Mouse (Mus musculus) kidney, postnatal 10 days (tissue): ENCODE data around the gene Olfr282.
"Not testable (repeated sequence)": the region's sequence is repeated elsewhere in the genome, so short reads cannot be mapped to it uniquely, and the experiment has no call there.

Experiments
- DNase-seq: peaks from one replicate; pipeline ENCODE4 v3.0.0; 2021; ENCODE audit warnings: mixed read lengths

Gene Olfr282

DNA sequence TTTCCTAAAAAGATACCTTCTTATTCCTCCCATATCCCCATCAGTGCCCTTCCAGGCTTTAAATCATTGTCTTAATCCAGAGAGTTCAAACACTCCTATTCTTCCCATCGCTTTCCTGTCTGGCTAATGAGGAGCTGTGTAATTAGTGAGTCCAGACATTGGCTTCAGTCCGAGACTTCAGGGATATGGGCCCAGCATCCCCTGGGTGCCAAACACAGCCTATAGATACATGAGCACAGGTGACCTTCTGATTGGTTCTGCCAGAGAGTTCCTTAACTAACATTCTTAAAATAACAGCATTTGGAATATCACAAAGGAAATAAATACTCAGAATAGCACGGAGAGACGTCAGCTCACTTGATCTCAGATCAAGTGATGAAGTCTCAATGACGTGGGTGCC lies at the start of gene Olfr282:
Gene Olfr282, plus strand, starts transcription at position 301 of the 400 bp plus-strand sequence.
- not testable (repeated sequence) for DNase-seq

DNA sequence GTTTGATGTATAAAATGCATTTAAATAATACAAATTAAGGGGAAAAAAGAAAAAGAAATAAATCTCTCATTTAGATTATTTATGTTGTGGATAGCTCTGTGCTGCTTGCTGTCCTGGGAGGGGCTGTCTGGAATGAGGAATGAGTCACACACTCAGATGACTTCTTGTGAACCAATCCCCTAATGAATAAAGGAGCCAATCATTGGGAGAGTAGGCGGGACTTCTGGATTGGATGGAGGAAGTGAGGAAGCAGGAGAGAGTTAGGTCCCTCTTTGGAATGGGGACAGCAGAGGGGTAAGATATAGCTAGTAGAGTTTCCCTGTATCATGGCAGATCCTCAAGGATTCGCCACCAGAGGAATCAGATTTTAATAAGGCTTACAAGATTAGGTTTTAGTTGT lies 43.4 kb upstream of the Olfr282 start:
- no peak for DNase-seq

DNA sequence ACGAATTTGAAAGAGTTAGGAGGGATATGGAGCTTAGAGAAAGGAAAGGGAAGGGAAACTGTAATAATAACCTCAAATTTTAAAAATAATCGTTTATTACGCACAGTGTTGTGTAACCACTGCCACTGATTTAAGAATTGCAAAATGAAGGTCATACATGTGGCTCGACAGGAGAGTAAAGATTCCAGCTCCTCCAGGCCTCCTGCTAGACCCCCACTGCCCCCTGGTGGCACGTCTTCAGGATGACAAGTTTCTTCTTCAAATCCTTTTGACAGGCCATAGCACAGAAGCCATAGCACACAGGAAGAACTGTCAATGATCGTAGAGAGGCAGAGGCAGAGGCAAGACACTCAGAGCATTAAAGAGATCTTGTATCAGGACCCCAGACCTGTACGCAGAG lies 41.2 kb upstream of the Olfr282 start:
- peak; percentile 88 for DNase-seq

DNA sequence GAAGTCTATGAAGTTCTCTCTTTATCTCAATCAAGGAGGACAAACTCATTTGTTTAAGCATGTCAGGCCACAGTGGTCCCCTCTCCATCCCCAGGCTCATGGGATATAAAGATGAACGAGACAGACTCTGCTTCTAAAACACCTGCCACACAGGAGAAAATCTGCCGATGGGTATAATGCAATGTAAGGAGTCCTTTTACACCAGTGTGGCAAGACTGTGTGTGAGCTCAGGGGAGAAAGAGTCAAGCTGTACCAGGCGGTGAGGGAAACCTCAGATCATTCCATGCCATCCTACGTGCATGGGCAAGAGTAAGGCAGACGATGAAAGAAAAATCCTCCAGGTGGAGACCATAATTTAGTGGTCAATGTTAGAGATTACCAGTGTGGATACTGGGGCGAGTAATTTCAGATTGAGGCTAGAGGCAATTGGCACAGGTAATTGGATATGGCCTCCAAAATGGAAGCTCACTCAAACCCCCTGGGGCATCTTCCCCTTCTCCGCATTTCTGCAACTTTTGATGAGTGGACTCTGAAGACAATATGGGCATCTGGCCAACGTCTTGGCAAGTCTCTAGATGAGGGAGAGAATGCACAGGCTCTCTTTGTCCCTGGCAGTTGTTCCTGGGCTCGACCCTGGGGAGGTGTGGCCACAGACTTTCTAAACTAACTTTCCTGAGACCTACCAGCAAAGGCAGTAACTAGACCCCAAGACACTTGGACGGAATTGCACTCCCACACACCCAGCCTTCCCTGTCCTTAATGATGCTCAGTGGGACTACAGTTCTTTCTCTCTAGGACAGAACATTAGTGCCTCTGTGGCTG lies 39.7 kb upstream of the Olfr282 start:
- peak; percentile 8 for DNase-seq

DNA sequence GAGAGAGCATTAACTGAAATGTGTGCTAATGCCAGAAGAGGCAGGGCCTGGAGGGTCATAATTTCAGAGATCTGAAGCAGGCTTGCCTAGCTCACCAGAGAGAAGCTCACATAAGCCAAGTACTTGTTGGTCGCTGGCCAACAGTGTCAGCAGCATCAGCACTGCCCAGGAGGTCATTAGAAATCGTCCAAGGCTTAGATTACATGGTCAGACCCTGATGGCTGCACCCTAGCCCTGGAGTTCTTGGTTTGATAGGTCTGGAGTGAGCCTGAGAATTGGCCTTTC lies 39.2 kb upstream of the Olfr282 start:
- DNase-seq: peak; percentile 40

DNA sequence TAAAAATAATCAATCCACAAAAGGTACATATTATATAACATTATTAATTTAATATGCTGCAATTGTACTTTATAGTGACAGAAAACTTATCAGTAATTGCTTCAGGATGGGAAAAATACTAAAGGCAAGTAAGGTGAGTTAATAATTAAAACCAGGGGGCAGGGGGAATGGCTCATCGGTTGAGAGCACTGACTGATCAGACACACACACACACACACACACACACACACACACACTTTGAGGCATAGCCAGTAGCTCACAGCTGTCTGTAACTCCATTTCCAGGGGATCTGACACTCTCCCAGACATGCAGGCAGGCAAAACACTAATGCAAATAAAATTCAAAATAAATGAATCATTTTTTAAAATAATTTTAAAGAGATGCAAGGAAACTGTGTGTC lies 33.9 kb upstream of the Olfr282 start:
- DNase-seq: peak; percentile 42

- no peak for DNase-seq
These were observed 28.7 kb upstream of the Olfr282 start for GRCm38 (mm10) chr15:98402356-98402755.

DNA sequence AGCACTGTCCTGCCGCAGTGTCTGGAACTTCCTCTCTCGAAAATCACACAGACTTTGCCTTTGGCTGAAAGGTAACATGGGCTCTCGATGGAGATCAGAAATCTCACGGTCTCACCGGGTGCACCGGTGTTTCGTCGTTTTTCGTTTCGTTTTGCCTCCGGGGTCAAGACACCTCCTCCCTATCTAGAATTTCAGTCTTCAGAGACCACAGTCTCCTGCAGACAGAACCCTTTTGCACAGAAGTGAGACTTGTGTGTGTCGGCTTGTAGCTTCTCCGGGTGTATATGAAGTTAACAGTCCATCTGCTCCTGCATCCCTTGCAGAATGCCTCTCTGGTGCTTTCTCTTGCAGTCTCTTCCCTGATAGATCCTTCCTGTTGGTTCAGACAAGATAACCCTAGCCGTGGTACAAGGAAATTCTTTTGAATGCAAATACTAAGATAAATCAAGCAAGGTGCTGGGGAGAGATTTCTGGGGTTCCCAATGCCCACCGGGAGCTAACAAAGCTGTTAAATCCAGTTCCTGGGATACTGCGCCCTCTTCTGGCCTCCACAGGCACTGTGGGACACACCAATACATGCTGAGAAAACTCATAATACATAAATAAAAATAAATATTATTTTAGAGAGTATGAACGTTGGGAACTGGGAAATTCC lies 22.5 kb upstream of the Olfr282 start:
- peak; percentile 72 for DNase-seq

DNA sequence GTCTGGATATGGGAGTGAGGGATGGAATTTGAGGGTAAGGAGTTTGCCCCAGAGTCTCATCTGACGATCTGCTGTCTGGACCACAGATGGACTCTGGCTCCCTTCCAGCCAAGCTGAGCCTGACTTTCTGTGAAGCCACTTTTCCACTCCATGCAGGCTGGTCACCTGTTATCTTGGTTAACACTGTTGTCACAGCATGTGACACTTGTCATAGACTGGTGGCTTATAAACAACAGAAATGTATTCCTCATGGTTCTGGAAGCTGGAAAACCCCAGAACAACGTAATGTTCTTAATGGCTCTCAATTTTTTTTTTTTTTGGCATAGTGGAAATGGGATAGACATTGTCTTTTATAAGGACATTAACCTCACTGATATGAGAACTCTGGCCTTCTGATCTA lies 21.4 kb upstream of the Olfr282 start:
- DNase-seq: no peak

GRCm38 (mm10) chr15:98410249-98410648 lies 20.8 kb upstream of the Olfr282 start:
- DNase-seq: no peak

DNA sequence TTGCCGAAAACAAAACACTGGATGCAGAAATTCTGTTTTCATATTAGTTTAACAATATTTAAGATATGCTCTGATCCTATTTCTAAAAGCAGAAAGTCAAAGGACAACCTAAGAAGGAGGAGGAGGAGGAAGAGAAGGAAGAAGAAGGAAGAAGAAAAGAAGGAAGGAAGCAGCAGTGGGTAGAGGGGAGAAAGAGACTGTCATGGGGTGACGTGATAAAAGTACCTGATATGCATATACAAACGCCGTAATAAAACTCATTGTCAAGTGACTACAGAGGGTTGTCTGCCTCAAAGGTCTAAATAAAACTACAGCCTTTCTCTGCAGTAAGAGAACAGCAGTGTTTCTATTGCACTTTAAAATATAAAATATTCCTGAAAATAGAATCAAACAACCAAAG lies 15.0 kb upstream of the Olfr282 start:
- no peak for DNase-seq

DNA sequence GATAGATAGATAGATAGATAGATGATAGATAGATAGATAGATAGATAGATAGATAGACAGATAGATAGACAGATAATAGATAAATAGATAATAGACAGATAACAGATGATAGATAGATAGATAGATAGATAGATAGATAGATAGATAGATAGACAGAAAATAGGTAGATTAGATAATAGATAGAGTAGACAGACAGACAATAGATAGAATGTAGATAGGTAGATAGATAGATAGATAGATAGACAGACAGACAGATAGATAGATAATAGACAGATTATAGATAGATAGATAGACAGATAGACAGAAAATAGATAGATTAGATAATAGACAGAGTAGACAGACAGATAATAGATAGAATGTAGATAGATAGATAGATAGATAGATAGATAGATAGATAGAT lies 14.2 kb upstream of the Olfr282 start:
- not testable (repeated sequence) for DNase-seq

GRCm38 (mm10) chr15:98417285-98417684 lies 13.7 kb upstream of the Olfr282 start:
- DNase-seq: peak; percentile 25

DNA sequence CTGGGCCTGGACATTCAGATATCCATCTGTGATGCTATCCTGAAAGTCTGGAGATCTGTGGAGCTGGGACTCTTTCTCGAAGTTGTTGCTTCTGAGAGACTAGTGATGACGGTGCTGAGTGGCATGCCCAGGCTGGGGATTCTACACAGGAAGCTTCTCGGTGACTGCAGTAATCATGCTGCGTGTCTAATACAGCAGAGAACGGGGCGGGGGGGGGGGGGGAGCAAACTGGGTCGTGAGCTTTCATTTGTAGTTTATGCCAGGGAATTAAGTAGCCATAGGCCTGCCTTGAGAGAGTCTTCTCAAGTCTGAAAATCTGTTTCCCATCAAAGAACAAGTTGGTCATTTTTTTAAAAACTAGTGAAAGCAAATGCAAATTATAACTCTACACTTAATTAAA lies 12.9 kb upstream of the Olfr282 start:
- no peak for DNase-seq

DNA sequence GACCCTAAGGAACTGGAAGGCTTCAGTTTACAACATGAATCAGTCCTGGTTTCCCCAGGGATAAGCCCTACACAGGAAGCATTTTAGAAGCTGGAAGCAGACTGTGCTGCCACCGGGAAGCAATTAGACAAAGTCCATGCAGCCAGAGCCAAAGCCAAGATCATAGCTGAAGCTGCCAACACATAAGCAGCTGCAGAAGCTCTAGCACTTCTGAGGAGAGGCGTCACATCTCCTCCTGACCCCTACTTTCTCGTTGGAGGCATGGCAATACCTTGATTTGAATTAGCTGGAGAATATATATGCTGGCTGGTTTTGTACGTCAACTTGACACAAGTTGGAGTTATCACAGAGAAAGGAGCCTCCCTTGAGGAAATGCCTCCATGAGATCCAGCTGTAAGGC lies 10.1 kb upstream of the Olfr282 start:
- no peak for DNase-seq

- no peak for DNase-seq
These were observed 6.7 kb upstream of the Olfr282 start for GRCm38 (mm10) chr15:98424326-98424725.

- DNase-seq: no peak
These were observed 6.3 kb upstream of the Olfr282 start for GRCm38 (mm10) chr15:98424753-98425152.

DNA sequence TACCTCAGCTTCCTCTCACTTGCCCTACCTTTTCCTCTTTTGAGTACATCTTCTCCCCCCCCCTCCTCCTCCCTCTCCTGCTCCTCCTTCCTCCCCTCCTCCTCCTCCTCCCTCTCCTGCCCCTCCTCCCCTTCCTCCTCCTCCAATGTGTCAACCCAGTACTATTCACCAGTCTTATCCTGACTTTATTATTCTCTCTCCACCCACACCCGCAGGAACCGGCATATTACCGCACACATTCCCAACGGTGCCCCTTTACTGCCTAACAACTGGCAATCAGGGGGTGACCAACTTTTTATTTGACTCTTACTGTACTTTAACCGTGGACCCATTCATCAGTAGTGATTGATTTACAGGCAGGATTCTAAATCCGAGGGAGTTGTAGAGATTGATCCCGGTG lies 5.8 kb upstream of the Olfr282 start:
- no peak for DNase-seq

DNA sequence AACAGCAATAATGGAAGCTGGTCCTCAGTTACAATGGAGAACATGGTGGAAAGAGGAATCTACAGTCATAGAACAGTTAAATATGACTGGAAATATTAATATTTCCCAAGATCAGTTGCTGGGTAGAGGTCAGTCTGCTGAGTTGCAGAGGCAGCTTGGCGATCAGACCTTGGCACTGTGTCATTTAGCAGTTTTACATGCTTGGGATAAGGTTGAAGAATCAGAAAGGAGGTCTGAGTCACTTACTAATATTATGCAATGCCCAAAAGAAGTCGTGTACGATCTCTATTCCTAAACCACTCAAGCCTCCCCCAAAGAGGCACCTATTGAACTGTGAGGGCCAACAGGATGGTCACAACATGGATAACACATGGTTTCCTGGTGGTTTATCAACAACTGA lies 13.5 kb downstream of the Olfr282 start:
- DNase-seq: no peak

DNA sequence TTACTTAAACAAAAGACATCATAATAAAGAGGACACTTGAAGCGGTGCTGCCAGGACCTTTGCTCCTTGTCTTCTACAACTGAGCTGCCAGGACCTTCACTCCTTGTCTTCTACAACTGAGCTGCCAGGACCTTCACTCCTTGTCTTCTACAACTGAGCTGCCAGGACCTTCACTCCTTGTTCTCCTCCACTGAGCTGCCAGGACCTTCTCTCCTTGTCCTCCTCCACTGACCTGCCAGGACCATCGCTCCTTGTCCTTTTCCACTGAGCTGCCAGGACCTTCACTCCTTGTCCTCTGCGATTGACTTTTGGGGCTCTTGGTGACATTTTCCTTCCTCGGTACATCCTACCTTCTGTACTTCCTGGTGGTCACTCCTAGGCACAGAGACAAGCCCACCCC lies 17.5 kb downstream of the Olfr282 start:
- peak; percentile 44 for DNase-seq

GRCm38 (mm10) chr15:98452288-98452687 lies 21.3 kb downstream of the Olfr282 start, which contains the start of gene Olfr281:
Gene Olfr281 (plus strand): TSS chr15:98452588.
- no peak for DNase-seq

DNA sequence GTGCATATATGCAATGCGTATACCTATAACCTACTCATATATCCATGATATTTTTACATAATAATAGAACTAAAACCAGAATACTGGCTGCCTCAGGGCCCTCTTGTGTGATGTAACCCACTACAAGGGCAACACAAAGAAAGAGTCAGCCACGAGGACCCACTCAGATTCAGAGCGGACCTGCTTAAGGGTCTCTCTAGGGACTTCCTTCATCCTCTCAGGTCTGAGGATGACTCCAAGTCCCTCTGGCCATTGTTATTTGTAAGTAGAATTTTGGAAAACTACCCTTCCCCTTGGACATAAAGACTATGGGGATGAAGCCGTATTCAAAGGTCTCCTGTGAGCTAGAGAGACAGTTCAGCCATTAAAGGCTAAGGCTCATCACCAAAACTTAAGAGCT lies 38.6 kb downstream of the Olfr282 start, which contains the start of gene OR5BS1P:
Gene OR5BS1P, plus strand, starts transcription at position 301 of the 400 bp plus-strand sequence.
- DNase-seq: no peak

DNA sequence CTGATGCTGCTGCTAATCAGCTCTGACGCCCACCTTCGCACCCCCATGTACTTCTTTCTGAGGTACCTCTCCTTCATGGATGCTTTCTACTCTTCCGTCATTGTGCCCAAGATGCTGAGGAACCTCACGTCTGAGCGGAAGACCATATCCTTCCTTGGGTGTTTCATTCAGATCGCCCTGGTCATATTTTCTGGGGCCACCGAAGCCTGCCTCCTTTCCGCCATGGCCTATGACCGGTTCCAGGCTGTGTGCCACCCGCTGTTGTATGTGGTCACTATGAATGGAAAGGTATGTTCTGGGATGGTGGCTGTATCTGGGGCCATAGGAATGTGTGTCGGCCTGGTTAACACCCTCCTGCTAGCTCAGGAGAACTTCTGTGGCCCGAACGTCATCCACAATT lies 40.5 kb downstream of the Olfr282 start:
- DNase-seq: no peak

GRCm38 (mm10) chr15:98474958-98475357 lies 43.9 kb downstream of the Olfr282 start:
- no peak for DNase-seq

- DNase-seq: peak; percentile 70
These were observed 44.4 kb downstream of the Olfr282 start for GRCm38 (mm10) chr15:98475382-98475781.
